Mouse (Mus musculus): ENCODE results near the gene Bmp6. TPM values are rescaled to one million over a fixed set of nuclear protein-coding genes. Genes with fewer than 3 reads are reported as not detected.

Bmp6 gene
- 1.7 and 2.5 TPM in 2 replicates for polyA plus RNA-seq (2015; fragmentation: Nextera tagmentation; extraction: Ambion mirVana)

GRCm38 (mm10) chr13:38344713-38345430 lies at the start of gene Bmp6:
Bmp6 (plus strand) TSS chr13:38345107.
- Histone ChIP-seq H3K4me2 (peak within 1 kb of the TSS; percentile 93), H3K27me3 (peaks cover 56% of the 10 kb centered on the region), H3K27ac (no peak within 1 kb of the TSS), H3K4me1 (peaks cover 34% of the 10 kb centered on the region), H3K9ac (peak within 1 kb of the TSS; percentile 45), H3K4me3 (replicated peaks) (peak within 1 kb of the TSS; percentile 55), H3K9me3 (replicated peaks) (no peaks in the 10 kb centered on the region), H3K36me3 (no peaks in the 10 kb centered on the region)
- 2% methylated on average over 54 of the region's 54 CpGs for WGBS
- peak; percentile 92 for ATAC-seq (replicated peaks; ENCODE audit: low FRiP score)

GRCm38 (mm10) chr13:38296166-38296565 lies 48.7 kb upstream of the Bmp6 start:
- H3K4me2 ChIP-seq, result peak overlapping the region; percentile 23; the same call in 1 of the 2 replicates
- H3K4me1 ChIP-seq, result peaks cover 17% of the 10 kb centered on the region
- no peak overlapping the region for H3K4me3 ChIP-seq (replicated peaks)
- H3K27me3 ChIP-seq, result no peaks in the 10 kb centered on the region
- ATAC-seq (replicated peaks; ENCODE audit: low FRiP score), result peak; percentile 86
- no peaks in the 10 kb centered on the region for H3K36me3 ChIP-seq
- H3K9ac ChIP-seq, result peak overlapping the region; percentile 14; the same call in 1 of the 2 replicates
- no peaks in the 10 kb centered on the region; the same call in 1 of the 2 replicates for H3K9me3 ChIP-seq (replicated peaks)
- 11% methylated on average over 8 of the region's 8 CpGs for WGBS
- H3K27ac ChIP-seq, result peak overlapping the region; percentile 24; the same call in 1 of the 2 replicates

GRCm38 (mm10) chr13:38296601-38297000 lies 48.3 kb upstream of the Bmp6 start:
- no peaks in the 10 kb centered on the region; the same call in 1 of the 2 replicates for H3K9me3 ChIP-seq (replicated peaks)
- ATAC-seq (replicated peaks; ENCODE audit: low FRiP score), result peak; percentile 29; the same call in 1 of the 2 replicates
- WGBS, result 26% methylated on average over 8 of the region's 8 CpGs
- H3K27me3 ChIP-seq, result no peaks in the 10 kb centered on the region
- H3K27ac ChIP-seq, result peak overlapping the region; percentile 24; the same call in 1 of the 2 replicates
- H3K36me3 ChIP-seq, result no peaks in the 10 kb centered on the region
- no peak overlapping the region for H3K4me3 ChIP-seq (replicated peaks)
- H3K9ac ChIP-seq, result peak overlapping the region; percentile 14; the same call in 1 of the 2 replicates
- peak overlapping the region; percentile 23; the same call in 1 of the 2 replicates for H3K4me2 ChIP-seq
- H3K4me1 ChIP-seq, result peaks cover 17% of the 10 kb centered on the region

- no peaks in the 10 kb centered on the region for H3K4me1 ChIP-seq
- no peak for ATAC-seq (replicated peaks; ENCODE audit: low FRiP score)
- H3K36me3 ChIP-seq, result no peaks in the 10 kb centered on the region
- H3K27me3 ChIP-seq, result no peaks in the 10 kb centered on the region
- H3K9me3 ChIP-seq (replicated peaks), result no peaks in the 10 kb centered on the region
- no peak overlapping the region for H3K27ac ChIP-seq
- H3K4me2 ChIP-seq, result no peak overlapping the region
- no peak overlapping the region for H3K4me3 ChIP-seq (replicated peaks)
- WGBS, result 89% methylated on average over 3 of the region's 3 CpGs
- H3K9ac ChIP-seq, result no peak overlapping the region
Observed at GRCm38 (mm10) chr13:38311125-38311524, 33.8 kb upstream of the Bmp6 start.

- no peak overlapping the region for H3K4me2 ChIP-seq
- no peaks in the 10 kb centered on the region for H3K4me1 ChIP-seq
- no peaks in the 10 kb centered on the region for H3K36me3 ChIP-seq
- WGBS, result 80% methylated on average over 12 of the region's 12 CpGs
- no peak overlapping the region for H3K27ac ChIP-seq
- no peak overlapping the region for H3K9ac ChIP-seq
- no peaks in the 10 kb centered on the region for H3K27me3 ChIP-seq
- ATAC-seq (replicated peaks; ENCODE audit: low FRiP score), result no peak
- H3K9me3 ChIP-seq (replicated peaks), result no peaks in the 10 kb centered on the region
- H3K4me3 ChIP-seq (replicated peaks), result no peak overlapping the region
Observed at GRCm38 (mm10) chr13:38312357-38313040, 32.4 kb upstream of the Bmp6 start.

- no peak for ATAC-seq (replicated peaks; ENCODE audit: low FRiP score)
Observed at GRCm38 (mm10) chr13:38314590-38314989, 30.3 kb upstream of the Bmp6 start.

GRCm38 (mm10) chr13:38318418-38318817 lies 26.5 kb upstream of the Bmp6 start:
- Histone ChIP-seq H3K27ac (no peak overlapping the region), H3K9ac (no peak overlapping the region), H3K27me3 (no peaks in the 10 kb centered on the region), H3K4me2 (no peak overlapping the region), H3K9me3 (replicated peaks) (no peaks in the 10 kb centered on the region), H3K4me1 (peaks cover 5% of the 10 kb centered on the region; the same call in 1 of the 2 replicates), H3K4me3 (replicated peaks) (no peak overlapping the region), H3K36me3 (no peaks in the 10 kb centered on the region)
- ATAC-seq (replicated peaks; ENCODE audit: low FRiP score), result no peak
- 93% methylated on average over 1 of the region's 1 CpGs for WGBS

More at GRCm38 (mm10) chr13:38314590-38314989, 30.3 kb upstream of the Bmp6 start:
- no peaks in the 10 kb centered on the region for H3K9me3 ChIP-seq (replicated peaks)
- no peaks in the 10 kb centered on the region for H3K4me1 ChIP-seq
- H3K36me3 ChIP-seq, result no peaks in the 10 kb centered on the region
- H3K4me3 ChIP-seq (replicated peaks), result no peak overlapping the region
- H3K9ac ChIP-seq, result no peak overlapping the region
- WGBS, result 69% methylated on average over 7 of the region's 7 CpGs
- no peak overlapping the region for H3K4me2 ChIP-seq
- no peaks in the 10 kb centered on the region for H3K27me3 ChIP-seq
- H3K27ac ChIP-seq, result no peak overlapping the region

GRCm38 (mm10) chr13:38320354-38320753 lies 24.6 kb upstream of the Bmp6 start:
- Histone ChIP-seq H3K9ac (no peak overlapping the region), H3K9me3 (replicated peaks) (no peaks in the 10 kb centered on the region), H3K4me2 (0 out of 2 replicates have a peak overlapping the region, but pooled peaks have one; percentile 17), H3K36me3 (no peaks in the 10 kb centered on the region), H3K4me3 (replicated peaks) (no peak overlapping the region), H3K4me1 (peaks cover 5% of the 10 kb centered on the region; the same call in 1 of the 2 replicates), H3K27me3 (no peaks in the 10 kb centered on the region), H3K27ac (no peak overlapping the region)
- ATAC-seq (replicated peaks; ENCODE audit: low FRiP score), result no peak
- 32% methylated on average over 10 of the region's 10 CpGs for WGBS

- WGBS, result 53% methylated on average over 10 of the region's 10 CpGs
- Histone ChIP-seq H3K9ac (no peak overlapping the region), H3K4me1 (peaks cover 5% of the 10 kb centered on the region; the same call in 1 of the 2 replicates), H3K9me3 (replicated peaks) (no peaks in the 10 kb centered on the region), H3K27ac (no peak overlapping the region), H3K4me3 (replicated peaks) (no peak overlapping the region), H3K36me3 (no peaks in the 10 kb centered on the region), H3K27me3 (no peaks in the 10 kb centered on the region), H3K4me2 (no peak overlapping the region)
- ATAC-seq (replicated peaks; ENCODE audit: low FRiP score), result no peak
Observed at GRCm38 (mm10) chr13:38324452-38324851, 20.5 kb upstream of the Bmp6 start.

GRCm38 (mm10) chr13:38327377-38327776 lies 17.5 kb upstream of the Bmp6 start:
- H3K27ac ChIP-seq, result no peak overlapping the region
- H3K36me3 ChIP-seq, result no peaks in the 10 kb centered on the region
- H3K27me3 ChIP-seq, result no peaks in the 10 kb centered on the region
- ATAC-seq (replicated peaks; ENCODE audit: low FRiP score), result no peak
- WGBS, result 47% methylated on average over 2 of the region's 2 CpGs
- H3K4me2 ChIP-seq, result no peak overlapping the region
- no peak overlapping the region for H3K4me3 ChIP-seq (replicated peaks)
- H3K9ac ChIP-seq, result no peak overlapping the region
- H3K9me3 ChIP-seq (replicated peaks), result no peaks in the 10 kb centered on the region
- no peaks in the 10 kb centered on the region for H3K4me1 ChIP-seq

GRCm38 (mm10) chr13:38333496-38333895 lies 11.4 kb upstream of the Bmp6 start:
- Histone ChIP-seq H3K4me2 (no peak overlapping the region), H3K9me3 (replicated peaks) (no peaks in the 10 kb centered on the region), H3K9ac (no peak overlapping the region), H3K27me3 (0 out of 2 replicates have a peak, but pooled peaks cover 3% of the 10 kb centered on the region), H3K4me1 (no peaks in the 10 kb centered on the region), H3K36me3 (no peaks in the 10 kb centered on the region), H3K27ac (no peak overlapping the region), H3K4me3 (replicated peaks) (no peak overlapping the region)
- WGBS, result 69% methylated on average over 5 of the region's 5 CpGs
- no peak for ATAC-seq (replicated peaks; ENCODE audit: low FRiP score)

GRCm38 (mm10) chr13:38342598-38342997 lies 2.3 kb upstream of the Bmp6 start:
- Histone ChIP-seq H3K4me3 (replicated peaks) (no peak overlapping the region), H3K27me3 (peaks cover 47% of the 10 kb centered on the region), H3K9me3 (replicated peaks) (no peaks in the 10 kb centered on the region), H3K27ac (no peak overlapping the region), H3K36me3 (no peaks in the 10 kb centered on the region), H3K4me1 (peaks cover 32% of the 10 kb centered on the region), H3K4me2 (no peak overlapping the region), H3K9ac (no peak overlapping the region)
- no peak for ATAC-seq (replicated peaks; ENCODE audit: low FRiP score)
- 22% methylated on average over 7 of the region's 7 CpGs for WGBS

Measured in kidney, embryonic 15.5 days (tissue).